Mouse (Mus musculus) heart, postnatal 0 days (tissue): ENCODE measurements at regions not wholly inside any gene's neighbourhood (a gene's known extent, or its start where the extent isn't known, plus 50 kb on each side); places are given as distances from the start of the nearest gene placed in this dataset.
"Not testable (repeated sequence)": the region's sequence is repeated elsewhere in the genome, so short reads cannot be mapped to it uniquely, and the experiment has no call there.

ENCODE experiments used
- ATAC-seq: fragments of 200-750 bp; cut with Nextera tagmentation; 2 replicates; pipeline ENCODE4 v1.8.0; 2017; ENCODE audit warnings: low read depth, moderate number of reproducible peaks, moderate library complexity; ENCODE audit not compliant: insufficient read depth
- DNase-seq: peaks from one replicate; pipeline ENCODE4 v3.0.0-alpha.2; 2016; ENCODE audit warnings: low spot score
- H3K27ac ChIP-seq: fragments of 300-500 bp; sonication (generic); 2 replicates; pipeline ENCODE4 v1.5.1; 2014; ENCODE audit warnings: low read depth, mild to moderate bottlenecking
- H3K27me3 ChIP-seq: fragments of 300-500 bp; sonication (generic); 2 replicates; pipeline ENCODE4 v1.6.1; 2014; ENCODE audit warnings: low read length, mixed read lengths; ENCODE audit not compliant: control insufficient read depth, insufficient read depth
- H3K36me3 ChIP-seq: fragments of 300-500 bp; sonication (generic); replicated peaks from 2 replicates; pipeline ENCODE4 v1.6.1; 2014; ENCODE audit warnings: low read length, mixed read lengths; ENCODE audit not compliant: control insufficient read depth, insufficient read depth
- H3K4me1 ChIP-seq: fragments of 300-500 bp; sonication (generic); 2 replicates; pipeline ENCODE4 v1.6.1; 2014; ENCODE audit warnings: antibody characterized with exemption; ENCODE audit not compliant: control insufficient read depth, insufficient read depth
- H3K4me2 ChIP-seq: fragments of 300-500 bp; sonication (generic); 2 replicates; pipeline ENCODE4 v1.6.1; 2014; ENCODE audit warnings: low read depth, mild to moderate bottlenecking, low read length, moderate library complexity
- H3K4me3 ChIP-seq: fragments of 300-500 bp; sonication (generic); 2 replicates; pipeline ENCODE4 v1.5.1; 2014; ENCODE audit warnings: low read depth, low read length
- H3K9ac ChIP-seq: fragments of 300-500 bp; sonication (generic); replicated peaks from 2 replicates; pipeline ENCODE4 v1.6.1; 2014; ENCODE audit warnings: low read depth, low read length, mixed read lengths
- H3K9me3 ChIP-seq: fragments of 300-500 bp; sonication (generic); replicated peaks from 2 replicates; pipeline ENCODE4 v1.6.1; 2016; ENCODE audit warnings: low read length; ENCODE audit not compliant: control insufficient read depth
- CTCF ChIP-seq: IDR thresholded peaks from 2 replicates; pipeline ENCODE4 v1.5.1; 2016; ENCODE audit warnings: antibody characterized with exemption, control low read depth, low read depth
- EP300 ChIP-seq: IDR thresholded peaks from 2 replicates; pipeline ENCODE4 v1.6.1; 2016; ENCODE audit warnings: antibody characterized with exemption, low read depth
- WGBS: fragments of 180-500 bp; shearing (Covaris S2); extraction: QIAGEN DNeasy Blood & Tissue Kit; methylation state at CpG from one replicate; pipeline ENCODE4 v1.1.7; 2014; 5-methylcytosine and 5-hydroxymethylcytosine counted together

GRCm38 (mm10) chr13:98438206-98438605 lies 53.6 kb downstream of the Gm10320 start:
- Histone ChIP-seq H3K4me3 (no peak overlapping the region), H3K27me3 (no peaks in the 10 kb centered on the region), H3K4me1 (no peaks in the 10 kb centered on the region), H3K36me3 (no peaks in the 10 kb centered on the region), H3K4me2 (no peak overlapping the region), H3K9me3 (0 out of 2 replicates have a peak, but pooled peaks cover 9% of the 10 kb centered on the region), H3K27ac (no peak overlapping the region), H3K9ac (no peak overlapping the region)
- ATAC-seq (no peak), DNase-seq (no peak)
- 86% methylated on average over 8 of the region's 8 CpGs for WGBS
- no peak for TF ChIP-seq CTCF
- TF ChIP-seq EP300, result no peak

DNA sequence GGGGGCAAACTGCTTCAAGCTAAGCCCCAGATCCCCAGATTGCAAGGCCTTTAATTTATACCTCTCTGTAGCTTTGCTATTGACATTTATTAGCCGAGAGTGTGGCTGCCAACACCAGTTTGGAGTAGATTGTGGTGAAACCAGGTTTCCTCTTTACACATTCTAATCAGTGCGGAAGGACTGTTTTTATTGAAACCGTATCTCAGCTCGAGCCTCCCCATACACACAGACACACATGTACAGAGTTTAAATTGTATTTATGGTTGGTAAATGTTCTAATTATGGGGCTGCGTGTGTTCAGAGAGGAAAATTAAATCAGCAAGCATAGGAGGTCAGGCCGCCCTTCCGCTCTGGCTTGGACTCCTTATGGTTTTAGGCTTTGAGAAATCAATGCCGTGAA lies 54.8 kb downstream of the Gm10320 start:
- Histone ChIP-seq H3K27me3 (no peaks in the 10 kb centered on the region), H3K4me1 (no peaks in the 10 kb centered on the region), H3K27ac (no peak overlapping the region), H3K9me3 (0 out of 2 replicates have a peak, but pooled peaks cover 5% of the 10 kb centered on the region), H3K4me3 (no peak overlapping the region), H3K4me2 (no peak overlapping the region), H3K36me3 (no peaks in the 10 kb centered on the region), H3K9ac (no peak overlapping the region)
- no peak for ATAC-seq
- no peak for DNase-seq
- 74% methylated on average over 8 of the region's 8 CpGs for WGBS
- TF ChIP-seq CTCF (no peak), EP300 (no peak)

DNA sequence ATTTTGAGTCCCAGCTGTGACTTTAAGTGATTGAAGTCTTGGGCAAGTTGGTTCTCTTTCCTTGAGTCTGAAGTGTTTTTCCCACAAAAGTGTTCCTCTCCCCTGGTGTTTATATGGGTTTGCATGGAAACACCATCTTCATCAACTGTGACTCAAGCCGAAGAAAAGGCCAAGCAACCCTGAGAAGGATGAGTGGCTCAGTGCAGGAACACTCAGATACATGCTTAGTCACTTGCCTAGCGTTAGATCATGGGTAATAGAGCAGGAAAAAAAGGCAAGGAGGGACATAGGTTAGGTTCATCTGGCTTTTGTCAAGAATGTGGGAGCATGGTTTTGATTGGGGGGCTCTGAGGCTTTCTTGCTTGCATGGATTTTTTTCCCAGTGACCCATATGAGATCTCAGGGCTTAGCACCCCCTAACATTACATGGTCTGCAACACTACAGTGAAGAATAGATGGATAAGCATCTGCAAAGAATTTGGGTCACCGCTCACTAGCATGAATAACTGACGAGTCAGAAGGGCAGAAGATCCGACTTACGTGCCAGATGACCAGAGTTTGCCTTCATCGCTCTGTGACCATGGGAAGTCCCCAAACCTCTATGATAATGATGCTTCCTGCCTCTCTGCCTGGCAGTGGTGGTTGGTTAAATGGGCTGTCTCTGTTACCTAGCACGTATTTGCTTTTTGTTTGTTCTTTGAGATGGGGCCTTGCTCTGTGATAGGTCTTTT lies 56.4 kb downstream of the Gm10320 start:
- Histone ChIP-seq H3K4me1 (no peaks in the 10 kb centered on the region), H3K9ac (no peak overlapping the region), H3K27ac (no peak overlapping the region), H3K27me3 (peaks cover 12% of the 10 kb centered on the region), H3K4me3 (no peak overlapping the region), H3K4me2 (no peak overlapping the region), H3K36me3 (no peaks in the 10 kb centered on the region), H3K9me3 (0 out of 2 replicates have a peak, but pooled peaks cover 5% of the 10 kb centered on the region)
- ATAC-seq, result no peak
- no peak for DNase-seq
- TF ChIP-seq EP300, result no peak
- TF ChIP-seq CTCF, result no peak
- 81% methylated on average over 8 of the region's 8 CpGs for WGBS

GRCm38 (mm10) chr13:98429851-98430250 lies 62.0 kb downstream of the Gm10320 start:
- no peak overlapping the region for H3K9ac ChIP-seq
- H3K4me3 ChIP-seq, result no peak overlapping the region
- peaks cover 30% of the 10 kb centered on the region for H3K27me3 ChIP-seq
- H3K4me2 ChIP-seq, result no peak overlapping the region
- H3K9me3 ChIP-seq, result no peaks in the 10 kb centered on the region
- DNase-seq (no peak), ATAC-seq (no peak)
- WGBS, result 50% methylated on average over 21 of the region's 21 CpGs
- TF ChIP-seq EP300 (no peak), CTCF (no peak)
- H3K27ac ChIP-seq, result no peak overlapping the region
- H3K4me1 ChIP-seq, result no peaks in the 10 kb centered on the region
- no peaks in the 10 kb centered on the region for H3K36me3 ChIP-seq

DNA sequence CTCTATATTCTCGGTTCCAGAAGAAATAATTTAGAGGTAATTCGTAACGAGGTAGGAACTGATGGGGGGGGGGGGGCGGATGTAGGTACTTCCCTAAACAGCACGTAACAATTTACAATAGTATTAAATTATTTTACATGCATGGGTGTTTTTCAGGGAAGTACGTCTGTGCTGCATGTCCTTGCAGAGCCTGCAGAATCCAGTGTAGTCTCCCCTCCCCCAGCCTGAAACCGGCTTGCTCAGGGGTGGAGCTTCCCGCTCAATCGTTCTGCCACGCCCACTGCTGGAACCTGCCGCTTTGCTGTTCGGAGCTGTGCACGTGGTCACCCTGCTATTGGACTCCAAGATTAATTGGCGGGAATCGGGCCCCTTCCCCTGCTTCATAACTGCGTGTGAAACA lies 64.1 kb downstream of the Gm10320 start:
- H3K4me2 ChIP-seq, result peak overlapping the region; percentile 28; the same call in 1 of the 2 replicates
- WGBS, result 11% methylated on average over 16 of the region's 16 CpGs
- not testable (repeated sequence) for DNase-seq, H3K36me3 ChIP-seq, H3K9ac ChIP-seq, H3K9me3 ChIP-seq, ATAC-seq, H3K4me1 ChIP-seq, H3K27ac ChIP-seq, H3K4me3 ChIP-seq
- H3K27me3 ChIP-seq, result peaks cover 30% of the 10 kb centered on the region

- H3K4me3 ChIP-seq, result no peak overlapping the region
- no peak overlapping the region for H3K9ac ChIP-seq
- ATAC-seq (no peak), DNase-seq (no peak)
- peaks cover 15% of the 10 kb centered on the region for H3K27me3 ChIP-seq
- no peak overlapping the region for H3K27ac ChIP-seq
- TF ChIP-seq EP300 (no peak), CTCF (no peak)
- H3K4me2 ChIP-seq, result no peak overlapping the region
- H3K4me1 ChIP-seq, result no peaks in the 10 kb centered on the region
- 82% methylated on average over 7 of the region's 7 CpGs for WGBS
- no peaks in the 10 kb centered on the region for H3K36me3 ChIP-seq
- no peaks in the 10 kb centered on the region for H3K9me3 ChIP-seq
Measured at GRCm38 (mm10) chr13:98425026-98425425, 66.8 kb downstream of the Gm10320 start.
